Mouse (Mus musculus) G1E (cell line): ENCODE measurements around the gene Gm20458. TPM values are rescaled to one million over a fixed set of nuclear protein-coding genes. Genes with fewer than 3 reads are reported as not detected.

Experiments used
- ATAC-seq: 2 replicates; pipeline ENCODE4 v1.8.0; 2016; ENCODE audit warnings: mild to moderate bottlenecking; ENCODE audit not compliant: insufficient number of reproducible peaks, poor library complexity, low FRiP score, severe bottlenecking; ENCODE audit errors: extremely low read depth
- DNase-seq: peaks from one replicate; pipeline ENCODE4 v3.0.0; 2012; ENCODE audit warnings: low spot score
- H3K27me3 ChIP-seq: 2 replicates; pipeline ENCODE4 v1.6.1; 2012; ENCODE audit warnings: mild to moderate bottlenecking, low read length, inconsistent platforms; ENCODE audit not compliant: insufficient read depth
- H3K36me3 ChIP-seq: replicated peaks from 2 replicates; pipeline ENCODE3; 2012; ENCODE audit warnings: mild to moderate bottlenecking, inconsistent platforms
- H3K4me1 ChIP-seq: 2 replicates; pipeline ENCODE4 v1.6.1; 2012; ENCODE audit warnings: low read depth, low read length, inconsistent platforms, mixed read lengths; ENCODE audit not compliant: insufficient read depth
- H3K4me3 ChIP-seq: 2 replicates; pipeline ENCODE4 v1.5.1; 2012; ENCODE audit warnings: low read depth, mild to moderate bottlenecking, inconsistent platforms, low read length, moderate library complexity, mixed read lengths
- H3K9me3 ChIP-seq: replicated peaks from 2 replicates; pipeline ENCODE4 v1.6.1; 2012; ENCODE audit warnings: inconsistent platforms
- CTCF ChIP-seq: IDR thresholded peaks from 2 replicates; pipeline ENCODE4 v1.5.1; 2012; ENCODE audit warnings: low read depth, low read length, inconsistent platforms, mixed read lengths
- GATA1 ChIP-seq: IDR thresholded peaks from 2 replicates; pipeline ENCODE4 v1.6.1; 2012; ENCODE audit warnings: borderline replicate concordance, low read length, inconsistent platforms, mixed read lengths
- GATA2 ChIP-seq: IDR thresholded peaks from 2 replicates; pipeline ENCODE4 v1.6.1; 2012; ENCODE audit warnings: low read depth, low read length, inconsistent platforms, borderline replicate concordance
- POLR2AphosphoS5 ChIP-seq: IDR thresholded peaks from 2 replicates; pipeline ENCODE4 v1.6.1; 2012; ENCODE audit warnings: low read depth, low read length, inconsistent platforms; ENCODE audit not compliant: insufficient replicate concordance
- TAL1 ChIP-seq: conservative IDR thresholded peaks from 2 replicates; pipeline ENCODE4 v1.6.1; 2012; ENCODE audit warnings: low read depth, low read length, inconsistent platforms, mixed read lengths
- polyA plus RNA-seq: library from polyadenylated mRNA; stranded (reverse); fragments of >175 nt; gene quantifications from 2 replicates; pipeline ENCODE4 v1.2.3, GENCODE M21; 2012
- total RNA-seq, 2 experiments: library from RNA; stranded (forward) in 1 of 2; stranded (reverse) in 1 of 2; fragments of 200-1000 nt in 1 of 2; fragments of >200 nt in 1 of 2; fragmentation: Nextera tagmentation in 1 of 2; gene quantifications; 2 replicates each; pipeline ENCODE4 v1.2.3; 2014 to 2017

Gm20458 gene
- total and polyA plus RNA-seq, 3 experiments = 5.5 to 13.4 TPM; not detected in 1

- TF ChIP-seq CTCF (no peak), TAL1 (no peak), POLR2AphosphoS5 (no peak), GATA1 (no peak)
- Histone ChIP-seq H3K9me3 (no peaks in the 10 kb centered on the region; the same call in 1 of the 2 replicates), H3K27me3 (peaks cover 31% of the 10 kb centered on the region), H3K4me3 (no peak overlapping the region), H3K36me3 (no peaks in the 10 kb centered on the region), H3K4me1 (peaks cover 5% of the 10 kb centered on the region; the same call in 1 of the 2 replicates)
- ATAC-seq = no peak
- DNase-seq = no peak
These were observed 58.4 kb downstream of the Gm20458 start for GRCm38 (mm10) chr2:164519171-164519526.

- Histone ChIP-seq H3K9me3 (no peaks in the 10 kb centered on the region; the same call in 1 of the 2 replicates), H3K36me3 (no peaks in the 10 kb centered on the region), H3K4me1 (peaks cover 5% of the 10 kb centered on the region; the same call in 1 of the 2 replicates), H3K27me3 (peaks cover 27% of the 10 kb centered on the region), H3K4me3 (no peak overlapping the region)
- no peak for TF ChIP-seq POLR2AphosphoS5
- peak; percentile 4; the same call in 1 of the 2 replicates for TF ChIP-seq CTCF
- DNase-seq (peak; percentile 55), ATAC-seq (peak; percentile 59; the same call in 1 of the 2 replicates)
These were observed 60.0 kb downstream of the Gm20458 start for GRCm38 (mm10) chr2:164520782-164521181.

GRCm38 (mm10) chr2:164521841-164522240 is 61.1 kb downstream of the Gm20458 start:
- DNase-seq (peak; percentile 12), ATAC-seq (no peak)
- TF ChIP-seq GATA2 (no peak), GATA1 (no peak), POLR2AphosphoS5 (no peak), TAL1 (no peak), CTCF (no peak)
- no peak overlapping the region for H3K4me3 ChIP-seq
- no peaks in the 10 kb centered on the region; the same call in 1 of the 2 replicates for H3K4me1 ChIP-seq
- H3K36me3 ChIP-seq = no peaks in the 10 kb centered on the region
- peaks cover 22% of the 10 kb centered on the region for H3K27me3 ChIP-seq
- peaks cover 6% of the 10 kb centered on the region for H3K9me3 ChIP-seq

DNA sequence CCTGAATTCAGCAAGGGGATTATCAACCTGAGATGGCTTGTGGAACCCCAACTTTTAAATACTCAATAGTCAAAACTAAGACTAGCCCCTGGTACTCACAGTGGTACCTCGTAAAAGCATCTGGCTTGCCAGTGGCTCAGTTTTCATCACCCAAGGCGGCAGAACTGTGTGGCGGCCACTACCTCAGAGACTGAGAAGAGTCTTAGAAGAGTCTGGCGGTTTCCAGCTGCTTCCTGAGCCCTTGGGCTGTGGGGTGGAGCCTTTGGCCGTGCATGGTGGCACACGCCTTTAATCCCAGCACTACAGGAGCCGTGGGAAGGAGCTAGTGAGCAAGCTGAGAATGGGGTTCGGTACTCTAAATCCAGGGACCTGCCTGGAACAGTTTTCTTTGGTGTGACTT is 61.5 kb downstream of the Gm20458 start:
- TF ChIP-seq TAL1 = no peak
- no peak for TF ChIP-seq CTCF
- no peak for TF ChIP-seq GATA1
- TF ChIP-seq GATA2 = no peak
- TF ChIP-seq POLR2AphosphoS5 = no peak
- Histone ChIP-seq H3K36me3 (no peaks in the 10 kb centered on the region), H3K9me3 (peaks cover 7% of the 10 kb centered on the region), H3K4me1 (no peaks in the 10 kb centered on the region; the same call in 1 of the 2 replicates), H3K4me3 (no peak overlapping the region), H3K27me3 (peaks cover 22% of the 10 kb centered on the region)
- ATAC-seq (no peak), DNase-seq (no peak)

- no peak overlapping the region for H3K4me3 ChIP-seq
- no peaks in the 10 kb centered on the region for H3K36me3 ChIP-seq
- peaks cover 22% of the 10 kb centered on the region for H3K27me3 ChIP-seq
- ATAC-seq (no peak), DNase-seq (no peak)
- H3K9me3 ChIP-seq = peaks cover 7% of the 10 kb centered on the region
- H3K4me1 ChIP-seq = no peaks in the 10 kb centered on the region; the same call in 1 of the 2 replicates
- TF ChIP-seq TAL1 (no peak), GATA1 (no peak), GATA2 (no peak), POLR2AphosphoS5 (no peak), CTCF (no peak)
These were observed 62.6 kb downstream of the Gm20458 start for GRCm38 (mm10) chr2:164523301-164523773.

DNA sequence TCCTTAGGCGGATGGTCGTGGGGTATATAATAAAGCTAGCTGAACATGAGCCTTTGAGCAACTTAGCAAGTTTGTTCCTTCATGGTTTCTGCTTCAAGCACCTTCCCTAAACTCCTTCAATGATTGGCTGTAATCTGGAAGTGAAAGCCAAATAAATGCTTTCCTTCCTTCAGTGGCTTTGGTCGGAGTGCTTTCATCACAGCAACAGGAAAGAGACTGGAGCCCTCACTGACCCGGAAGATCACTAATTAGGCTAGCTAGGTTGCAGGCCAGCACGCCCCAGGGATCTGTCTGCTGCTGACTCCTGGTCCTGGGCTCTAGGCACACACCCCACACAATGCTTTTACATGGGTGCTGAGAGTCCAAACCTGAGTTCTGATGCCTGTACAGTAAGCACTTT is 67.8 kb downstream of the Gm20458 start:
- H3K4me3 ChIP-seq = no peak overlapping the region
- no peak for DNase-seq
- no peaks in the 10 kb centered on the region for H3K36me3 ChIP-seq
- H3K4me1 ChIP-seq = no peaks in the 10 kb centered on the region
- H3K27me3 ChIP-seq = peaks cover under 1% of the 10 kb centered on the region; the same call in 1 of the 2 replicates
- TF ChIP-seq POLR2AphosphoS5 (no peak), TAL1 (no peak), GATA2 (no peak), GATA1 (no peak), CTCF (no peak)
- H3K9me3 ChIP-seq = peaks cover 7% of the 10 kb centered on the region
- no peak for ATAC-seq

- ATAC-seq (no peak), DNase-seq (peak; percentile 47)
- peaks cover 7% of the 10 kb centered on the region for H3K9me3 ChIP-seq
- TF ChIP-seq GATA2 = no peak
- peak; percentile 97 for TF ChIP-seq CTCF
- no peak overlapping the region for H3K4me3 ChIP-seq
- H3K27me3 ChIP-seq = peaks cover 3% of the 10 kb centered on the region; the same call in 1 of the 2 replicates
- no peaks in the 10 kb centered on the region for H3K36me3 ChIP-seq
- no peaks in the 10 kb centered on the region for H3K4me1 ChIP-seq
These were observed 70.4 kb downstream of the Gm20458 start for GRCm38 (mm10) chr2:164531169-164531568.
